Mouse (Mus musculus) C2C12 (cell line): Measurements from ENCODE around the gene Sept9.

Source experiments
- CEBPB ChIP-seq: IDR thresholded peaks from one replicate; pipeline ENCODE4 v1.6.1; 2011; ENCODE audit warnings: low read depth, mild to moderate bottlenecking, control low read depth, moderate library complexity
- CTCF ChIP-seq: IDR thresholded peaks from one replicate; pipeline ENCODE4 v1.5.1; 2011; ENCODE audit not compliant: control insufficient read depth, insufficient read depth, insufficient read length
- MAX ChIP-seq: IDR thresholded peaks from one replicate; pipeline ENCODE4 v1.6.1; 2011; ENCODE audit warnings: mild to moderate bottlenecking, control low read depth
- USF1 ChIP-seq: IDR thresholded peaks from one replicate; pipeline ENCODE4 v1.6.1; 2011; ENCODE audit warnings: low read depth, mild to moderate bottlenecking, control low read depth, moderate library complexity

DNA sequence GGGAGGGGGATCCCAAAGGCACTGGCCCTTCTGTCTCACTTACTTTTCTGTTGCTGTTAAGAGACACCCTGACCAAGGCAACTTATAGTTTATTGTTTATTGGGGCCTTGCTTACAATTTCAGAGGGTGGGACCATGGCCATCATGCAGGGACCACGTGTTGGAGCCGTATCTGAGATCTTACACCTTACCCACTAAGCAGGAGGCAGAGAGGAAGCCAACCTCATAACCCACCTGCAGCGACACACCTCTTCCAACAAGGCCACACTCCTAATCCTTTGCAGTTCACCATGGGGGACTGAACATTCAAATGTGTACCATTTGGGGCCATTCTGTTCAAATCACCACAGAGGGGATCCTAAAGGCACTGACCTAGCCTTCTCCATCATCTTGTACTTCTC lies 46.4 kb downstream of the Sept9 start:
- TF ChIP-seq CTCF (no peak), MAX (no peak), USF1 (no peak), CEBPB (no peak)
